Mouse (Mus musculus) thymus, adult 18-20 months (tissue): ENCODE data around the gene Lman2l.

ENCODE experiments used
- DNase-seq, 2 experiments: peaks; one replicate each; pipeline ENCODE4 v3.0.0; 2022; ENCODE audit warnings: mixed read lengths in 2 of 2

The Lman2l gene

DNA sequence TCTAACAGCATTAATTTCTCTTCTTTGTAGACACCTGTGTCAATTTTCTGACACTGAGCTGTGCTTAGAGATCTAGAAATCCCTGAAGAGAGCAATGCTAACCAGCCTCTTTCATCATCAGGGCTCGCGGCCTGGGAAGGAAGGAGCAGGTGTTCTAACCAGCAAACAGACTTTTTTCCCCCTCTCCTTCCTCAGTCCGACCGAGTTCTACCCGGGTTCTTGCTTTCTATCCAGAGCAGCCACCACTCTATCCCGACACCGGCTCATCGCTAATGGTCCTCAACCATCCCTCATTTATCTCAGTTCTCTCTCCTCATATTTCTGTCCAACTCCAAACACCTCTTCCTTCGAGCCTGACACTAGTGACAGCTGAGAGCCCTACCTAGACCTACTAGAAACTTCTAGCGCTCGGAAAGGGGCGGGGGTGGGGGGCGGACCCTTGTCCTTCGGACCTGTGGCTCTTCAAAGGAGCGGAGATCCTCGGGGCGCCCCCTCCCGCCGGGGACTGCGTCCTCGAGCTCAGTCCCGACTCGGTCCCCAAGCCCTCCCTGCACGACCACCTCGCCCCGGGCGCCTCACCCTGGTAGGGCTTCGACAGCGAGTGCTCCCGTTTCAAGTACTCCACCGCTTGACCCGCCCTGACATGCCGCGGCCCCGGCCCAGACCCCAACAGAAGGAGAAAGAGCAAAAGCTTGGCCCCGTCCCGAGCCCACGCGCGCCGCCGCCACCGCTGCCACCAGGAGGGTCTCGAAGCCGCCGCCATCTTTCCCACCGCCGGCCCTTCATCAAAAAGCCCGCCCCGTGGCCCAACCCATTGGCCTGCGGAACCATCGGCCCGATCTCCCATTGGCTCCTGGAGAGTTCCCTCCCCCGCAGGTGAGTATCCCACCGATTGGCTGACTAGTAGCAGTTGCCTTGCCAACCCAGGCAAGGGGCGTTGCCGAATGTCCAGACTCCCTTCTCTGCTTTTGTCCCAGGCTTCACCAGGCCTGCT is at the start of gene Lman2l:
Lman2l (minus strand) TSS at position 801 of the 994 bp plus-strand sequence.
- DNase-seq, result peak; percentile 95 to 98

DNA sequence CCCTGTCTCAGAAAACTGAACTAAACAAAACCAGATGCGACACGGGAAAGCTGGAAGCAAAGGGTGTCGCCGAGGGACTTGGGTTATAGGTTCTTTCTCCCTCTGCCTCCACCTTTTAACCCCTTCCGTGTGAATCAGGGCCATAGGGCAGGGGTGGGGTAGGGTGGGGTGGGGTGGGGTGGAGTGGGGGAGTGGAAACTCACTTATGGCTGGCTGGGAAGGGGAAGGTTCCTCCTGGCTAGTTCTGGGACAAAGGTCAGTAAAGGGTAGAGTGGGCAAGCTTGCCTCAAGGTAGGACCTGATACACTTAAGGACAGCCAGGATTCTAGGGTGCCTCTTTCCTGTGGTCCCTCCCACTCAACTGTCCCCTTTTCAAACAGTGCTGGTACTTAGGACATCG is 48.2 kb upstream of the Lman2l start:
- DNase-seq, result no peak

DNA sequence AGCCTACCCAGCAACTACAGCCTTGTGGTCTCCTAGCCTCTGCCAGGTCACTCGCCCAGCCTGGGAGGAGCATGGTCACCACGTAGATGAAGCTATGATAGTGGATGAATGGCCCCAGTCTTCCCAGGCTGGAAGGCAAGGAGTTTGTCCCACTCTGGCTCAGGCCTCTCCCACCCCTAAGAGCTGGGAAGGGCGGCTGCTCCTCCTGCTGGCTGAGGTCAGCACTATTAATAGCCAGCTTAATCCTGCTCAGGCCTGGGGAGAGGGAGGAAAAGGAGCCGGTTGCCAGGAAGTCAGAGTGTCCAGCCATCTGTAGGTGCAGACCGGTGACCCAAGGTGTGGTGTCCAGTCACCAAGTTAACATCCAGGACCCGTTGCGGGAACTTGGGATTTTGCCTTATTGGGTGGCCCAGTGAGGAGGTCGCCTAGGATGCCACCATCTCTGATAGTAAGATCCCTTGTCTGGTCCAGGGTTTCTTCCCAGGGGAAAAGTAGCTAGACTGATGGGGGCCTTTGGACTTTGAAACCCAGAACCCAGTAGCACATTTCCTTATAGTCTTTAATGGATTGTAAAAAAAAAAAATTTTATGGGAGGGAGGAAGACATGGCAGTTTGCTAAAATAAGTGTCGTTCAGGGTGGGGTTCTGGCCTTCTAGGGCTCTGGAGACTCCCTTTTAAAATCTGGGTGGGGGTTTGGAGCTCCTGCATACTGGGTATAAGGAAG is 47.5 kb upstream of the Lman2l start:
- no peak for DNase-seq

GRCm38 (mm10) chr1:36489661-36490060 is 44.6 kb upstream of the Lman2l start:
- DNase-seq, result no peak

GRCm38 (mm10) chr1:36487111-36487510 is 42.0 kb upstream of the Lman2l start:
- no peak for DNase-seq

DNA sequence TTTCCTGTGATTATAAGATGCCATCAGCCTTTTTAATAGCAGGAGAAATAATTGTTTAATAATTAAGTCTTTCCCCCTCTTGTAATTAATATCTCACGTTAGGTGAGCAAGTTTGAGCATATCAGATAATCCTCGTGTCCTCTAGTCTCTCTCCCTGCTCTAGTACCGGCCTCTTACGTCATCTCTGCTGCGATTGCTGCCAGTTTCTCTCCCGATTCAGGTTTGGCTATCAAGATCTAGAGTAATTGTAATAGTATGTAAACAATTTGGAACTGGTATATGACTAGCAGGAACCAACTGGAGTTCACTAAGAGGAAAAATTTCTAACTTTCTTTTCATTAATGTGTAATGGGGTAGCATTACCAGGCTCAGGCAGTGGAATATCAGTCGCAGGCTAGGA is 40.0 kb upstream of the Lman2l start:
- no peak for DNase-seq

GRCm38 (mm10) chr1:36483825-36484224 is 38.8 kb upstream of the Lman2l start:
- no peak for DNase-seq

- no peak for DNase-seq
These were observed 35.1 kb upstream of the Lman2l start for GRCm38 (mm10) chr1:36479903-36480899.

DNA sequence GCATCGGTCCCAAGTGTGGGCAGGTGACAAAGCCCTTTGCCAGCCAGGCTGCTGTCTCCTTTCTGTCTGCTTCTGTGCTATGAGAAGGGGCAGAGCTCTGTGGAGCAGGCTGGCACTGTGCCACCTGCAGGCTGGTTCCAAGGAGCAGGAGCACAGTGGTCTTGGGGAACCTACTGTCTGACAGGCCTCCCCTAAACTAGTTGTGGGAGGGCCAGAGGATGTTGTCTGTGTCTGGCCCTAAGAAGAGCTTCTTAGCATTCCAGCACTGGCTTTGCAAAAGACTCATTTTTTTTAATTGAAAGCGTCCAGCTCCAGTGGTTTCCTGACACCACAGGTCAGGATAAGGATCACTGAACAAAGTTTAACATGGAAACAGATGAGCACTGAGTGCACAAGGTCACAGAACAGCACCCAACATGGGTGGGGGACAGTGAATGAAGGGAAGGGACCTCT is 33.3 kb upstream of the Lman2l start:
- DNase-seq, result no peak

DNA sequence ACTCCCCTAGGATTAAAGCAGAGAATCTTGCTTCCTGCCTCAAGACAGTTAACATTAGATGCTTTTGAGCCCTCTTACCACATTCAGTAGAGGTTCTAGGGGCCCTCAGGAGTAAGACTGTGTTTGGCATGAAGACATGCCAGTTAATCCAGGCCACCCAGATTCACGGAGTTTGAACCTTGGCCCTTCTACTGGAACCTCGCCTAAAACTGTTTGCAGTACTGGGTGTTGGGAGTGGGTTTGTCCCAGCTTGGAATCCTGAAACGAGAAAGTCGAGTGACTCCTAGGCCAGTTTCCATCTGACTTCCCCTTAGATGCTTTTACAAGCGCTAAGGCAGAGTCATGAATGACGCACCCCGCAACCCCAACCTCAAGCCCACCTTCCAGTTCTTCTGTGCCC is 31.4 kb upstream of the Lman2l start:
- DNase-seq, result no peak

- DNase-seq, result no peak
These were observed 30.5 kb upstream of the Lman2l start for GRCm38 (mm10) chr1:36475480-36476110.

DNA sequence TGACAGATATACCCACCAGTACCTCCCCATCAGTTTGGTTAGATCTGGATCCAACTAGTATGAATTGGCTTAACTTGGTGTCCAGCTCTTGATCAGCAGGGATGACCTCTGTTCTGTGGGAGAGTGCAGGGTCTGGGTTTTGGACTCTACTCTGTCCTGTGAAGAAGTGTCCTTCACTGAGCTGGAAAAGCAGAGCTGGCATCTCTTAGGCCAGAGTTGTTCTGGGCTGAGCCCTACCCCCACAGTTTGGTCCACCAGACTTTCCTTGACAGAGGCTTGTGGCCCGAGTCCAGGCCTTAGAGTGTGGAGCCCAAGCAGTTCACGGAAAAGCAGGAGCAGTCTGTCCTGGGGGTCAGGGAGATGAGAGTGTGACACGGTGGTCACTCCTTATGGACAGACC is 29.6 kb upstream of the Lman2l start:
- no peak for DNase-seq

GRCm38 (mm10) chr1:36473211-36473780 is 28.2 kb upstream of the Lman2l start:
- no peak for DNase-seq

- peak; percentile 18 to 25 for DNase-seq
These were observed 27.0 kb upstream of the Lman2l start for GRCm38 (mm10) chr1:36472106-36472440.

DNA sequence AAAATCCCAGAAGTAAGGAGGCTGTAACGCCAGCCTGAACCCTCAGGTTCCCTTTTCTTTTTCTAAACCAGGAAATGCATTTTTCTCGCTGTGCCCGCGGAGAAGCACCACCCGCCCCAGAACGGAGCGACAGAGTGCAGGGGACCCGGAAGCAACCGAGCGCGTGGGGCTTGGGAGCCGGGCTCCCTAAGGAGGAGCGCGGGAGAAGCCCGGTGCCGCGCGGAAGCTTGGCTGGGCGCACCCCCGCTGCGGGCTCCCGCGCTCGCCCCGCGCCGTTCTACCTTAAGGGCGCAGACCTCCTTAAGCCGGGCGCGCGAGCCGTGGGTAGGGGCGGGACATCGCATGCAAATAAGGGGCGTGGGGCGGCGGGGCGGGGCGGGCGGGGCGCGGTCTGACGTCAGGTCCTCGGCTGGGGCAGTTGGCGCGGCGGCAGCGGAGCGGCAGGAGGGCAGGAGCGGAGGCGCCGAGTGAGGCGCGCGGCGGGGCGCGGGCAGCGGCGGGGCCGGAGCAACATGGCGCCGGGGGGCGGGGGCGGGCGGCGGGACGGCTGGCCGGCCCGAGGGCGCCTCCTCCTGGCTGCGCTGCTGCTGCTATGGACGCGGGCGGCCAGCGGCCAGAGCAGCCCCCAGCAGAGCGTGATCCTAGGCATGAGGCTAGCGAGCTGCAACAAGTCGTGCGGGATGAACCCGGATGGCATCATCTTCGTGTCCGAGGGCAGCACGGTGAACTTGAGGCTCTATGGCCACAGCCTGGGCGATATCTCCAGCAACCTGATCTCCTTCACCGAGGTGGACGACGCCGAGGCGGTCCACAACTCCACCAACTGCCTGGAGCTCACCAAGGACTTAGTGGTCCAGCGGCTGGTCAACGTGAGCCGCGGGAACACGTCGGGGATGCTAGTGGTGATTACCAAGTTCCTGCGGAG is 26.4 kb upstream of the Lman2l start, which contains the start of gene Cnnm4:
Cnnm4 (plus strand) TSS at position 440 of the 925 bp plus-strand sequence.
- peak; percentile 84 to 85 for DNase-seq

DNA sequence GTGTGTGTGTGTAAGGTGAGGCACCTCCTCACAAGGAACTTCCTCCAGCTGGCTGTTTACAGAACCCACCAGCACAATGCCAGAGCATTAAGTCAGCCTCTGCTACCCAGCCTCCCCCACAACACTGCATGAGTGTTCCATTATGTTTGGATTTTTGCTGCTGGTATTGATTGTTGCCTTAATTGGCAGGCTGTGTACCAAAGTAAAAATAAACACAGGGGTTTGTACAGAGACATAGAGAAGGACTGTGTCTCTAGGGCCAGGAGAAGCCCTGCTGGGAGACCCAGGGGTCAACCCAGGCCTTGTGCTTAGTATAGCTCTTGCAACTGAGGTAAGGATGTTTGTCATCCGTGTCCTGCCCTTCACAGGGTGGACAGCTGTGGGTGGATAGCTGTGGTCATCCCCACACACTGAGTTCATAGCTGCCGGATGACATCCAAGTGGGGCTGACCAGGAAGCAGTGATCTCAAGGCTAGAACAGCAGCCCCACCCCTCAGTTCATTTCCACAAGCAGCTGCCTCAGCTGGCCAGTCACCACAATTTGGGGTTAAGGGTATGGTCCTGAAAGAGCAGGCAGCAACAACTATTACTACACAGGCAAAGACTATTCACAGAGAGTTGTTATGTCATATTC is 24.9 kb upstream of the Lman2l start:
- DNase-seq, result no peak

GRCm38 (mm10) chr1:36467446-36467845 is 22.4 kb upstream of the Lman2l start:
- no peak for DNase-seq

DNA sequence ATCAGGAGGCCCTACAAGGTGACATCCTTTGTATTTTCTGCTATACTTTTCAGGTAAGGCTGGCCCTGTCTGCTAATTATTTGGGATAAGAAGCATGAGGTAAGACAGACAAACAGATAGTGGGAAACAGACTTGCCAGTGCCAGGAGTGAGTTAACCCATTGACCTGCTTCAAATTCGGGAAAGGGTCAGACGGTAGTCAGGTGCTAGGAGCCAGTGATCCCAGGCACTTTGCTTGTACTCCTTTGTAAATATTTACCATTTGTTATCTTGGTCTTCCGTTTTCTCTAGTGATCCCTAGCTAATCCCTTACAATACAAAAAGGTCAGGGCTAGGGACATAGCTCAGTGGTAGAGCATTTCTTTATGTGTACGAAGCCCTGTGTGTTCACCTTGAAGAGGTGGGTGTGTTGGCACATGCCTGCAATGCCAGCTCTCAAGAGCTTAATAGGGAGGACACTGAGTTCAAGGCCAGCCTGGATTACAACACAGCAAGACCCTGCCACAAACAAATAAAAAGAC is 20.6 kb upstream of the Lman2l start:
- DNase-seq, result no peak

DNA sequence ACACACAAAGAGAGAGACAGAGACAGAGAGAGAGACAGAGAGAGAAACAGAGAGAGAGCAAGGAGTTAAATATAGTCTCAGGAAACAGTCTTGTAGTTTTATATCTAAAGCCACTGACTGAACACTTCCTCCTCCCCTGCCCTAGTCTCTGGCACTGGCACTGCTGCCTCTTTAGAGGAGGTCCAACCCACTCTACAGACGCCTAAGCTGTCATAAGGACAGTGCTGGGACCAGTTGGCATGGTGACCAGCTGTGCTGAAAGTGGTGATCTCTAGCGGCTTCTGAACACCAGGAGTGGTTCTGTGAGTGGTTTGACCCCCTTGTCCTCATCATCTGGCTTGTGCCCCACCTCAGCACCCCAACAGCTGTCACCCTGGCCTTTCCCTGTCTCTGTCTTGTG is 16.8 kb upstream of the Lman2l start:
- DNase-seq, result peak in 1 of 2 experiments; percentile 23

DNA sequence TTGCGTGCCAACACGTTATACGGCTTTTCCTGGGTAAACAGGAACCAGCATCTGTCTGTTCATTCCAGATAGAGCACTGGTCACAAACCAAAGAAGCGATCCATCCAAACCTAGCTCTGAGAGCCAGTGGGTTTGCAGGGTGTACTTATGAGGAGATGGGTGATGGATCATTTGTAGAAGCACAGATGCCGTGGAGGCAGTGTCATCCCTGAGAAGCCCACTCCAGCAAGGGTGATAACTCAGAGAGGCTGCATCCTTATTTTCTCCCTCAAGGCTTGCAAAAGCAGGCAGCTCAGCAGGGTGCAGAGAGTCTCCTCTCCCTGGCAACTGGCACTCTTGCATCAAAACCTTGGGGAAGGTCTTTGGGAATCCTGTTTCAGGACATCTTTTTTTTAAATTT is 13.1 kb upstream of the Lman2l start:
- no peak for DNase-seq
